Mouse (Mus musculus) gonadal fat pad, adult 2 months (tissue): ENCODE measurements around the gene Snrpd2. TPM values are rescaled to one million over a fixed set of nuclear protein-coding genes. Genes with fewer than 3 reads are reported as not detected.
"Not testable (repeated sequence)": the region's sequence is repeated elsewhere in the genome, so short reads cannot be mapped to it uniquely, and the experiment has no call there.

Experiments used
- DNase-seq: peaks from one replicate; pipeline ENCODE4 v3.0.0-alpha.2; 2012; ENCODE audit warnings: low read depth
- polyA plus RNA-seq: library from polyadenylated mRNA; depleted of rRNA; stranded (reverse); fragments of >200 nt; gene quantifications from 2 replicates; pipeline ENCODE4 v1.2.3, GENCODE M21; 2012

Snrpd2 gene
- polyA plus RNA-seq, 1 experiment = 30.6 TPM

DNA sequence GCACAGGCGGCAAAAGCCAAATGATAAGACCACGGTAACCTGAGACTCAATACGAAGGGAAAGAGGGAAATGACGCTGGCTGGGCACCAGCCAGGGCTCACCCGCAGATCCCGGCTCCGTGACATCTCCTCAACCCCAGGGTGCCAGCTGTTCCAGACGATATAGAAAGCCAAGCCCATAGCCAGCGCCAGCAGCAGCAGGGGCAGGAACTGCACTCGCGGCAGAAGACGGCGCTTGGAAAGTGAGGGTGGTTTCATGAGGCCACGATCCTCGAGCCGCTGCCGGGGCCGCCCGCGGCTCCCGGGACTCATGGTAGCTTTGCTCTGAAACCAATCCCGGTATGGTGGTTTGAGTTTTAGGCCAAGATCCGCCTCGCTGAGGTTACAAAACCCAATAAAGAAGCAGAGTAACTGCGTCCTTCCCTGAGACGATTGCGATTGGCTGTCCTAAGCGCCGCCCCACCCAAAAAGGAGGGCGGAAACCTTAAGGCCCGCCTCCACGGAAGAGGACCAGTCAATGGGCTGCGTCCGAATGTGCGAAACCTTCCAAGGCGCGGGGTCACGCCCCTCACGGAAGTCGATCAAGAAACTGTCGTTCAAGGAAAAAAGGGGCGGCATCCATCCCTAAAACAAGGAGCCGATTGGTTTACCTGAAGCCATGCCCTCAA is 514 bp upstream of the Snrpd2 start, which contains the start of gene Qpctl:
Gene Qpctl (minus strand): TSS at position 417 of the 667 bp plus-strand sequence.
- DNase-seq = peak; percentile 99

- not testable (repeated sequence) for DNase-seq
Measured at GRCm38 (mm10) chr7:19151121-19151520, 1.6 kb downstream of the Snrpd2 start.

DNA sequence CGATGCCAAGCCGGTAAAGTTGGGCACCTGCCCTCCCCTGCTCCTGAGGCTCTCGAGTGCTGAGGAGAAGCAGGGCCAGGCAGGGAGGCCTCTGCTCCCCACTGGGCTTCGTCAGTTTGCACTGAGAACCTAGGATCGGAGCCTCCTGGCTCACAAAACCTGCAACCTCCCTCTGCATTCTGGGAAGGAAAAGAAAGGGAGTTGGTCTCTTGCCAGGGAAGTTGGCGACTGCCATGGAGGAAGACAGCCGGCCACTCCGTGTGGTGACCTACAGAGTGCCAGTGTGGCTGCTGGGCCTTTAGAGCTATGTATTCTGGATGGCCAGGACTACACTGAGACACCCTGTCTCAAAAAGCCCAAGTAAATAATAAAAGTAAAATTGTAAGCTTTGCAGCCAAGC is 5.3 kb downstream of the Snrpd2 start:
- DNase-seq = no peak

DNA sequence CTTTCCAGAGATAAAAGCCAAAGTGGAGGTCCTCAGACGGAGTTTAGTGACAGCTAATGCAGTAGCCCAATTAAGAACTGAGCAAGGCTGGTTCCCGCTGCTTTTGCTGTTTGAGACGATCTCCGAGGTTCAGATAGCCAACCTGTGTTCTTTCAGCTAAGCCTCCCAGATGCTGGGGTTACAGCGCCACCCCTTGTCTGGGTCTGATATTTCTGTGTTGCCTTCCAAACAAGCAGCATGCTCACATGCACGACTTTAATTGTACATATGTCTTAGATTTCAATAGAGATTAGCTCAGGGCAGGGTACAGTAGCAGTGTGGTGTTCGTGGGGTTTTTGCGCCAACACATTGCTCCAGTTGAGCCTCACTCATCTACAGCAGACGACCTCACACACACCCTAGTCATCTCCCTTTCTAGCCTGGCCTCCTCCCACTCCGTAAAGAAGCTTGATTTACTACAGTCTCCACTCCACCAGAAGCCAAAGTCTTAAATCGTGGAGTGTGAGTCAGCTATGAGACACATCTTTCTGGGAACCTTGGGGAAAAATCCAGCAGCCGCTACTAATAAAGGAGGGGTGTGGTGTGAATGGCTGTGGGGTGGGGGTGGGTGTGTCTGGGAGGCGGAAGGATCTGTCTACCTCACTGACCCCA is 6.4 kb downstream of the Snrpd2 start:
- no peak for DNase-seq

GRCm38 (mm10) chr7:19157160-19157800 is 7.8 kb downstream of the Snrpd2 start:
- no peak for DNase-seq

- DNase-seq = no peak
Measured at GRCm38 (mm10) chr7:19158601-19159000, 9.1 kb downstream of the Snrpd2 start.

DNA sequence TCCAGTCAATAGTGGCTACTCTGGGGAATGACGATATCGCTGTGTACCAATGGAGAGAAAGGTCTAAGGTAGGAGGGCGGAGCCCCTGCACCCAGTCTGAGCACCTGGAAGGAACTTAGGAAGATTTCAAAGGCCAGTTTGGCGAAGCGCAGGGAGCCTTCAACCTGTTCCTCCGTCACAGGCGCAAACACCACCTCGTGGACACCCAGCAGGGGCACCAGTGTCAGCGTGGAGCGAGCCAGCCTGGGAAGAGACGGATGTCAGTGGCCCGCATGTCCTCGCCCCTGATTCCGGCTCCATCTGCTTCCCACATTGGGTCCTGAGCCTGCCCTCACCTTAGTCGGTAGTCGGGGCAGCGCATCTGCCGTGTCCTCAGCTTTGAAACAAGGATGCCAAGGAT is 9.9 kb downstream of the Snrpd2 start:
- no peak for DNase-seq

DNA sequence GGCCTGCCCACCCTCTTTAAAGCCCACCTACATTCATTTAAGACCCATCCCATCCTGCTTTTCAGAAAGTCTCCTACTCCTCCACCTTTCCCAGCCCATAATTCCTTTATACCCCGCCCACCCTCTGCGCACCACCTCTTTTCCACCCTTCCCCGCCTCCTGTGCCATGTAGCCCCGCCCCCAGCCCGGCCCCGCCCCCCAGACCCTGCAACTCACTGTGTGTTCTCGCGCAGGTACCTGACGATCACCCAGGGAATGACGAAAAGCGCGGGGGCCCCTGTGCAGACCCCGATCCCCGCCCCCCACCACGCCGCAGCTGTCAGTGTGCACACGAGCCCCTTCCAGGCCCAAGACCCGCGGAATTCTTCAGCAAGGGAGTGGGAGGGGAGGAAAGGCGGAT is 10.6 kb downstream of the Snrpd2 start:
- no peak for DNase-seq

DNA sequence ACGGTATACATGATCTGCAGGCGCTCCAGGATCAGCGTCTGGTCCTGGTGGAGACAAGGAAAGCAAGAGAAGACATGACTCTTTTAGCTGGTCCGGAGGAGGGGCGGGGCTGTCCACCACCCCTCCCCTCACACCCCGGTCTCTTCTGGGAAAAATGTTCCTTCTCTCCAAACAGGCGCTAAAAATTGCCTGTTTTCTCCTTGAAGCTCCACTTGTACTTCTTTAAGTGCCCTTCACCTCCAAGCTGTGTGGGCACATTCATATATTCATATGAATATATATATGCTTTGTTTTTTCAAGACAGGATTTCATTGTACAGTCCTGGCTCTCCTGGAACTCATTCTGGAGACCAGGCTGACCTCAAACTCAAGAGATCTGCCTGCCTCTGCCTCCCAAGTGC is 13.4 kb downstream of the Snrpd2 start:
- no peak for DNase-seq

DNA sequence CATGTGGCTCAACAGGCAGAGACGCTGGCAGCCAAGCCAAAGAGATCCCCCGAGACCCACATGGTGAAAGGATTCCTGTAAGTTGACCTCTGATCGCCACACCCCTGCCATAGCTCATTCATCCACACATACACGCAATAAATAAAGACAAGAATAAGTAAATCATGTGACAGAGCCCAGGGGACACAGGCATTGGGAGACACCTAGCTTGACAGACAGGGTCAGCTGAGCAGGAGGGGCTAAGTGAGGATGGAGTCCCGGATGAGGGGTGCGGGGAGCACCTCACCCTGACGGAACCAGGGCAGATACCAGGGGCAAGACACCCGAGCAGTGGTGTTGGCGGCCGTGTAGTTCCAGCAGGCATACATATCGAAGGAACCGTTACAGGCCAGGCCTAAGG is 14.2 kb downstream of the Snrpd2 start:
- no peak for DNase-seq

DNA sequence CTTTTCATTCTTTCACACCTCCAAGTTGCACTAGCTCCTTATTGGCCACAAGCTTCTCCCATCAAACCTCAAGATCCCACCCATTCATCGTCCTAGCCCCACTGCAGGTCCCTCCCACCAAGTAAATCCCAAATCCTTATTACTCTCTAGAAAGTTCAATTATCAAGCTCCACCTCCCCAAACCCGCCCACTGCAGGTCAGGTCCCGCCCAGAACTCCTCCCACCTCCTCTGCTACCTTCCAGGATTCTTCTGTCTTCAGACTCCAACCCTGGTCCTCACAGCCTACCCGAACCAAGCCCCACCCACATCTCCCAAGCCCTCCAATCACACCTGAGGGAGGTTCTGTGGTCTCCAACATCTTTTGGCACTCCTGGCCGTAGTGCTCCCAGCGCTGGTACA is 14.7 kb downstream of the Snrpd2 start:
- no peak for DNase-seq

- DNase-seq = no peak
Measured at GRCm38 (mm10) chr7:19164978-19165377, 15.5 kb downstream of the Snrpd2 start.

DNA sequence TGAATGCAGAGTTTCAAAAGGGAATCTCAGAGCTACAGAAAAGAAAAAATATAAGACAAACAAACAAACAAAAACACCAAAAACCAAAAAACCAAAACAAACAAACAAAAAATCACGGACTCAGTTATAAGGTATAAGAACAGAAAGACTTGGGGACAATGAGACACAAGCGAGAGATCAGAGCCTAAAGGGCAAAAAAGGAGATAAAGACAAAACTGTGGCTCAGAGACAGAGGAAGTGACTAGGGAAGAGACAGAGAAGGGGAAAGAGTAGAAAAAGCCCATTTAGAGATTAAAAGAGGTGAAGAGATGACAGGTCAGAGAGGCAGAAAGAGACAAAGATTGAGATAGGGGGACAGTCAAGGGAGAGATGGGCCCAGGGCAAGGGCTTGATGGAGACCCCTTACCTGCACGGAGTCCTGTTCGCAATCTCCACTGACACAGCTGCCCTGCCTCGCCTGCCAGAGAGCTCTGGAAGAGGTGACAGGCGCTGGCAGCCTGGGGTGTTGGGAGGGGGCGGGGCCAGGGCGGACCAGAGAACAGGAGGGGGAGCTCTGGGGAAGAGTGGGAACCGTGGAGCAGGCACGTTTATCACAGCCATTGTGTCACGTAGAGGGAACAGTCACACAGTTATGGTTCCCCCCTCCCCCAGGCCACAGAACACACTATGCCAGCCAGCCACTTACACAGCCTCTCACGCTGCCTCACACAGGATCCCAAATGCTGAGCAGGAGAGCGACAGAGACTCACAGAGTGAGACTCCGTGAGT is 16.3 kb downstream of the Snrpd2 start, which contains the start of gene Gipr:
Gene Gipr (minus strand): TSS at position 472 of the 768 bp plus-strand sequence.
- no peak for DNase-seq

DNA sequence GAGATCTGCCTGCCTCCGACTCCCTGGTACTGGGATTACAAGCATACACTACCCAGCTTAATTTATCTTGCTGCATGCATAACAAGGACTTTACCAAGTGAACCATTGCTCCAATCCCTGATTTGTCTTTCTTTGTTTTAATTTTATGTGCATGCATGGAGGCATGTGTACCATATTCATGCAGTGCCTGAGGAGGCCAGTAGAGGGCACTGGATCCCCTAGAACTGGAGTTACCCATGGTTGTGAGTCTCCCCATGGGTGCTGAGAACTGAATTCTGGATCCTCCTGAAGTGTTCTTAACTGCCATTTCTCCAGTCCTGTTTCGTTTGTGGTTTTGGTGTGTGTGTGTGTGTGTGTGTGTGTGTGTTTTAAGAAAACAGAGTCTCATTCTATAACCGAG is 17.5 kb downstream of the Snrpd2 start:
- no peak for DNase-seq

GRCm38 (mm10) chr7:19169506-19169905 is 20.0 kb downstream of the Snrpd2 start:
- no peak for DNase-seq

DNA sequence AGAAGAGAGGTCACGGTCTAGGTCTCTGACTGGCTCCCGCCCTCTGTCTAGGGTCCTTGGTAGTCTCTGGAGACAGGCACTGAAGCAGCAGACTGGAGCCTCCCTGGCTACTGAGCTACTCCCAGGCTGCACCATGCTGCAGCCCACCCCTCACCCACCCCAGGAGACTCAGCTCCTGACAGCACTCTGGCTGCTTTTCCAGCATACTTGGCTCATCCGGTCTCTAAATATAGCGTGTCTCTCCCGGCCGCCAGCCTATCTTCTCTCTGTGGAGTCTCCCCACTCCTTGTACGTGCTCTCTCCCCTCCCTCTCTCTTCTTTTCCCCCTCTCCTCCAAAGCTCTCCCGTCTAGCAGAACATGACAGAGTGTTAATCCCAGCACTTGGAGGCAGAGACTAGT is 20.6 kb downstream of the Snrpd2 start:
- DNase-seq = no peak

- no peak for DNase-seq
Measured at GRCm38 (mm10) chr7:19171831-19172230, 22.3 kb downstream of the Snrpd2 start.

DNA sequence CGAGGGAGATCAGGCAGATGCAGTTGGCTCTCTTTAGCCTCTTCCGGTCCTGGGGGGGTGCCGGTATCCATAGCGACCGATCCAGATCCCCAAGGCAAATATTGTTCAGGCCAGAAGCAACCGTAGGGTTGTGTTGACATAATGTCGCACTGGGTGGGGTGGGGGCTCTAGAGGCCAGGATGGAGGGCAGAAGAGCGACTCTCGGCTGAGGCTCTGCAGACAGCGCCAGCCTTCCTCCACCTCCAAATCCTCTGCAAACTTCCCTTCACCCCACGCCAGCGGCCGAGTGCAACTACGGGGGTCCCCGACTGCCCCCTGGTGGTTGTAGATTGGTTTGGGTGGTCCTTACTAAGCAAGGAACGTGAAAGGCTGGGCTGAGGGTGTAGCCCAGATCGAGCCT is 23.4 kb downstream of the Snrpd2 start:
- no peak for DNase-seq

- no peak for DNase-seq
Measured at GRCm38 (mm10) chr7:19175708-19176515, 26.4 kb downstream of the Snrpd2 start, which contains the start of gene Eml2. Eml2 (plus strand) TSS chr7:19176421.

DNA sequence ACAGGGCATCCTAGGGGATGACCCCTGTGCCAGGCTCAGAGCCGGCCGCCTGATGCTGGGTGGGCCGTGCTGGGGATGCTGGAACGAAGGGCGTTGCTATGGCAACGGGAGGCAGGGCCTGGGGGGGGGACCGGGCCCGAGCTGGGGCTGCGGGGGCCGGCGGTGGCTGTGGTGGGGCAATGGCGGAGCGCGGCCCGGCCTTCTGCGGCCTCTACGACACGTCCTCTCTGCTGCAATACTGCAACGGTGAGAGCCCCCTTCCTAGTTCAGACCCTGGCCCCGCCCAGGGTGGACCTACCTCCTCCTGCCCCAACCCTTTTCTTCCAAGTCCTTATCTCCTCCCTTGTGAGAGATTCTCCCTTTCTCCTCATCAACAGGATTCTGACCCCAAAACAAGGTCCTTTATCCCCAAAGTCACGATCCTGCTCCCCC is 27.0 kb downstream of the Snrpd2 start:
- DNase-seq = no peak

GRCm38 (mm10) chr7:19177216-19177615 is 27.7 kb downstream of the Snrpd2 start:
- DNase-seq = no peak
